Mouse (Mus musculus): ENCODE results near the gene Fgfr2. TPM values are rescaled to one million over a fixed set of nuclear protein-coding genes. Genes with fewer than 3 reads are reported as not detected.

Fgfr2 gene
- polyA plus RNA-seq, 1 experiment, result 14.7 TPM

DNA sequence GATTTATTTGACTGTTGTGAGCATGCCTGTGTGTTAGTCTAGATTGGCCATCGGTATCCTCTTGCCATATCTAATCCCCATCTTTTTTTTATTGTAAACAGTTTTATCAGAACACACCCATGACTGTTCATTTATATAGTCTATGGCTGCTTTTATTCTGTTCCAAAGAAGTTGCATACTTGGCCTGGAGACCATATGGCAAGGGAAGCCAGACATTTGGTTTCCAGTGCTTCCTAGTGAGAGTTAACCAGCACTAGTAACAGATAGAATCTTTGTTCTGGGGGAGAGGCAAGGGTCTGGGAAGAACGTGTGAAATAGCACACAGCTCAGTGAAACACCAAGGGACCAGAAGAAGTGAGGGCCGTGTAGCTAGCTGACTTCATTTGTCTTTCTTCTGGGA is 2153.6 kb downstream of the Fgfr2 start:
- Histone ChIP-seq H3K4me3 (ENCODE audit: low read depth, low read length) (no peak overlapping the region), H3K4me1 (ENCODE audit: control insufficient read depth, insufficient read depth, insufficient read length, low read length) (no peaks in the 10 kb centered on the region; the same call in 1 of the 2 replicates), H3K27me3 (ENCODE audit: control insufficient read depth, insufficient read depth, low read length) (peaks cover 2% of the 10 kb centered on the region; the same call in 1 of the 2 replicates), H3K36me3 (ENCODE audit: control insufficient read depth, insufficient read depth, low read length) (no peaks in the 10 kb centered on the region), H3K27ac (ENCODE audit: insufficient read depth, low read depth, low read length) (no peak overlapping the region)
- WGBS, result 28% methylated on average over 3 of the region's 3 CpGs
- TF ChIP-seq POLR2A (IDR thresholded peaks at IDR 0.05; ENCODE audit: low read depth, low read length) (no peak), CTCF (IDR thresholded peaks at IDR 0.05; ENCODE audit: extremely low read depth, insufficient read length, insufficient replicate concordance, low read depth, low read length) (no peak)

DNA sequence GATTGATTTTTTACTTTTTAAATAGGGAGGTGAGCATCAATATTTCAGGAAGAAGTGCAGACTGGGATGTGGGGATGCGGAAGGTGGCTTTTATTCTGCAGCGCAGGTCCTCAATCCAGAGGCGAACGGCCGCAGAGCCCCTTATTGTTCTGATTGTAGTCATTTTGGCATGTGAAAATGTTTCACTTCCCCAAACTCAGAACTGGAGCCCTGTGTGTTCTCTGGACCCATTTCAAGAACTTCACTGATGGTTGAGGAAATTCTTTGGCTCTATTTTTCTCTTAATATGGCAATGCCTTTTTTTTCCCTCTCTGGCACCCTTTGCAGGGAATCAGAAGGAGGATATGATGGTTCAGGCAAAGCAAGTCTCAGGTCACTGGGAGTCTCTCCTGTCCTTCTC is 2154.1 kb downstream of the Fgfr2 start:
- no peak for TF ChIP-seq CTCF (IDR thresholded peaks at IDR 0.05; ENCODE audit: extremely low read depth, insufficient read length, insufficient replicate concordance, low read depth, low read length)
- TF ChIP-seq POLR2A (IDR thresholded peaks at IDR 0.05; ENCODE audit: low read depth, low read length), result no peak
- WGBS, result 78% methylated on average over 5 of the region's 5 CpGs
- H3K4me3 ChIP-seq (ENCODE audit: low read depth, low read length), result no peak overlapping the region
- no peaks in the 10 kb centered on the region for H3K36me3 ChIP-seq (ENCODE audit: control insufficient read depth, insufficient read depth, low read length)
- H3K27me3 ChIP-seq (ENCODE audit: control insufficient read depth, insufficient read depth, low read length), result peaks cover 2% of the 10 kb centered on the region; the same call in 1 of the 2 replicates
- H3K27ac ChIP-seq (ENCODE audit: insufficient read depth, low read depth, low read length), result peak overlapping the region; percentile 58
- no peaks in the 10 kb centered on the region; the same call in 1 of the 2 replicates for H3K4me1 ChIP-seq (ENCODE audit: control insufficient read depth, insufficient read depth, insufficient read length, low read length)

DNA sequence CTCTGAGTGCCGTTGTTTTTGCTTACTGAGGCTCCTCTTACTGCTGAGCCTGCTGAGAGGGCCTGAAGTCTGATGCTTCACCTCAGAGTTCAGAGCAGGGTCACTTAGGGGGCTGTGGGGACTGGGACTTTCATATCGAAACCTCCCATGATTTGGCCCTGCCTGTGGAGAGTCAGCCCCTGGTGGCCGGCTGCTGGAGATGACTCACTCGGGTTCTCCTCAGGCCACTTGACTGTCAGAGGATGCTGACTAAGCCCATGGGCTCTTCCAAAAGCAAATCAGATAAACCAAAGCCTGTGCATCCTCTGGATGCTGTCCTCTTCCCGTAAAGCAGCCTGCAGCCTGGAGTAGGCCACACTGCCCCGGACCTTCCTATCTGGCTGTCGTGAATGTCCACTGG is 2154.6 kb downstream of the Fgfr2 start:
- 58% methylated on average over 7 of the region's 7 CpGs for WGBS
- Histone ChIP-seq H3K4me1 (ENCODE audit: control insufficient read depth, insufficient read depth, insufficient read length, low read length) (no peaks in the 10 kb centered on the region; the same call in 1 of the 2 replicates), H3K36me3 (ENCODE audit: control insufficient read depth, insufficient read depth, low read length) (no peaks in the 10 kb centered on the region), H3K27ac (ENCODE audit: insufficient read depth, low read depth, low read length) (peak overlapping the region; percentile 58), H3K4me3 (ENCODE audit: low read depth, low read length) (no peak overlapping the region), H3K27me3 (ENCODE audit: control insufficient read depth, insufficient read depth, low read length) (no peaks in the 10 kb centered on the region)
- TF ChIP-seq POLR2A (IDR thresholded peaks at IDR 0.05; ENCODE audit: low read depth, low read length) (peak; percentile 11; the same call in 1 of the 2 replicates), CTCF (IDR thresholded peaks at IDR 0.05; ENCODE audit: extremely low read depth, insufficient read length, insufficient replicate concordance, low read depth, low read length) (no peak)

DNA sequence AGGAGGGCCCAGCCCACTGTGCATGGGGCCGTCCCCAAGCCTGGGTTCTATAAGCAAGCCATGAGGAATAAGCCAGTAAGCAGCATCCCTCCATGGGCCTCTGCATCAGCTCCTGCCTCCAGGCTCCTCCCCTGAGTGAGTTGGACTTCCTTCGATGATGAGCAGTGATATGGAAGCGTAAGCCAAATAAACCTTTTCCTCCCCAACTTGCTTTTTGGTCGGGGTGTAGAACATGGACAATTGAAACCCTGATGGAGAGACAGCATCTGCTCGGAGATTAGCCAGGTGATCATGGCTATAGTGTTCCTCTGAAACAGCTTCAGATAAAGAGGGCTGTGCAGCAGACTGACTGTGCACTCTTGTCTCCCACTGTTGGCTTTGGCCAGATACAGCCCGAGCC is 2155.2 kb downstream of the Fgfr2 start:
- TF ChIP-seq CTCF (IDR thresholded peaks at IDR 0.05; ENCODE audit: extremely low read depth, insufficient read length, insufficient replicate concordance, low read depth, low read length) (no peak), POLR2A (IDR thresholded peaks at IDR 0.05; ENCODE audit: low read depth, low read length) (no peak)
- H3K27ac ChIP-seq (ENCODE audit: insufficient read depth, low read depth, low read length), result peak overlapping the region; percentile 56; the same call in 1 of the 2 replicates
- no peak overlapping the region for H3K4me3 ChIP-seq (ENCODE audit: low read depth, low read length)
- 84% methylated on average over 6 of the region's 6 CpGs for WGBS
- no peaks in the 10 kb centered on the region for H3K36me3 ChIP-seq (ENCODE audit: control insufficient read depth, insufficient read depth, low read length)
- no peaks in the 10 kb centered on the region for H3K27me3 ChIP-seq (ENCODE audit: control insufficient read depth, insufficient read depth, low read length)
- H3K4me1 ChIP-seq (ENCODE audit: control insufficient read depth, insufficient read depth, insufficient read length, low read length), result no peaks in the 10 kb centered on the region; the same call in 1 of the 2 replicates

DNA sequence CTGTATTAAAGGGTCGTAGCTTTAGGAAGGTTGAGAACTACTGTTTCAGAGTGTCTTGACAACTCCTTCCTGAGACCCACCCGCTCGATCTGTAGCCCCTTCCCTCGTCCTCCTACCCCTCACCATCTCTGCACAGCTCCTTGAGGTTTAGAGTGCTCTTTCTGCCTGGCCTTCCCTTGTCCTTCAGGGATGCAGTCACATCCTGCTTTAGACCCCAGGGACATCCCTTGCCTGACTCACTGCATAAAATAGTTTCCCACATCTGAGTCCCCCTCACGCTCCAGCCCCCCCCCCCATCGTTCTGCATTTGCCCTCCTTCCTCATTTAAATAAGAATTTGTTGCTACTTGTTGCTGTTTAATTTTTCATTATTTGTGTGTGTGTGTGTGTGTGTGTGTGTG is 2156.3 kb downstream of the Fgfr2 start:
- Histone ChIP-seq H3K27me3 (ENCODE audit: control insufficient read depth, insufficient read depth, low read length) (no peaks in the 10 kb centered on the region), H3K27ac (ENCODE audit: insufficient read depth, low read depth, low read length) (no peak overlapping the region), H3K4me3 (ENCODE audit: low read depth, low read length) (no peak overlapping the region), H3K4me1 (ENCODE audit: control insufficient read depth, insufficient read depth, insufficient read length, low read length) (no peaks in the 10 kb centered on the region; the same call in 1 of the 2 replicates), H3K36me3 (ENCODE audit: control insufficient read depth, insufficient read depth, low read length) (no peaks in the 10 kb centered on the region)
- 68% methylated on average over 6 of the region's 6 CpGs for WGBS
- TF ChIP-seq CTCF (IDR thresholded peaks at IDR 0.05; ENCODE audit: extremely low read depth, insufficient read length, insufficient replicate concordance, low read depth, low read length) (no peak), POLR2A (IDR thresholded peaks at IDR 0.05; ENCODE audit: low read depth, low read length) (no peak)

DNA sequence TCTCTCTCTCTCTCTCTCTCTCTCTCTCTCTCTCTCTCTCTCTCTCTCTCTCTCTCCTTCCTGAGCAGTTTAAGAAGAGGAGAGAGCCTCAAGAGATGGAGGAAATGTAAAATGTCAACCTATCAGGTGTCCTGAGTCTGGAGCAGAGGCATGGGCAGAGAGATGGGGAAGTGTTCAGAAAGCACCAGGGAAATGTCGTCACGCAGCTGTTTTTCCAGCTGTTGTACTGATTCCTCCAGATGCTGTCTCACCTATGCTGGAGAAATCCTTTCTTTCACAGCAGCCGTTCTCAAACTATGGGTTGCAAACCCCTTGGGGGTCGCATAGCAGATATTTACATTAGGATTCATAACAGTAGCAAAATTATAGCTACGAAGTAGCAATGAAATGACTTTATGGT is 2156.7 kb downstream of the Fgfr2 start:
- no peaks in the 10 kb centered on the region for H3K27me3 ChIP-seq (ENCODE audit: control insufficient read depth, insufficient read depth, low read length)
- no peaks in the 10 kb centered on the region; the same call in 1 of the 2 replicates for H3K4me1 ChIP-seq (ENCODE audit: control insufficient read depth, insufficient read depth, insufficient read length, low read length)
- no peak overlapping the region for H3K27ac ChIP-seq (ENCODE audit: insufficient read depth, low read depth, low read length)
- TF ChIP-seq CTCF (IDR thresholded peaks at IDR 0.05; ENCODE audit: extremely low read depth, insufficient read length, insufficient replicate concordance, low read depth, low read length) (no peak), POLR2A (IDR thresholded peaks at IDR 0.05; ENCODE audit: low read depth, low read length) (no peak)
- 69% methylated on average over 5 of the region's 5 CpGs for WGBS
- H3K4me3 ChIP-seq (ENCODE audit: low read depth, low read length), result no peak overlapping the region
- no peaks in the 10 kb centered on the region for H3K36me3 ChIP-seq (ENCODE audit: control insufficient read depth, insufficient read depth, low read length)

DNA sequence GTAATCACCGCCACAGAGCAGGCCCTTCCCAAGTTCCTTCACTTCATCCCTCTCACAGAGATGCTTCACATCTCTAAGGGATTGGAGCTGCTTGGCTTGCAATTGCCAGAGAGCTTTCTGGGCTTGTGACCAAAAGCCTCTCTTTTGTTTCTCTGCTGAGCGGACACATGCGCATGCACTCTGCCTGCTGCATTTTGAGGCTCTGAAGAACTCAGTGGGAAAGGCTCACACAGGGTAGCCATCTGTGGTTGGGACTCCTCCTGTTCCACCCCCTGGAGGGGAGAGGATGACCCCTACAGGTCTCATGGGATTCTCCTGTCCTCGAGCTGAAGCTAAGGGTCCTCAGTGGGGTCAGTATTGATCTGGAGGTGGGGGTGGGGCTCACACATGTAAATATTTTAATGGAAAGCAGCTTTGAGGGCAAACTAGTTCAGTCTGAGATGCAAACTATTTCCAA is 2157.2 kb downstream of the Fgfr2 start:
- Histone ChIP-seq H3K4me1 (ENCODE audit: control insufficient read depth, insufficient read depth, insufficient read length, low read length) (no peaks in the 10 kb centered on the region; the same call in 1 of the 2 replicates), H3K27me3 (ENCODE audit: control insufficient read depth, insufficient read depth, low read length) (no peaks in the 10 kb centered on the region), H3K36me3 (ENCODE audit: control insufficient read depth, insufficient read depth, low read length) (no peaks in the 10 kb centered on the region), H3K27ac (ENCODE audit: insufficient read depth, low read depth, low read length) (no peak overlapping the region), H3K4me3 (ENCODE audit: low read depth, low read length) (no peak overlapping the region)
- 70% methylated on average over 4 of the region's 4 CpGs for WGBS
- TF ChIP-seq POLR2A (IDR thresholded peaks at IDR 0.05; ENCODE audit: low read depth, low read length), result no peak
- TF ChIP-seq CTCF (IDR thresholded peaks at IDR 0.05; ENCODE audit: extremely low read depth, insufficient read length, insufficient replicate concordance, low read depth, low read length), result no peak

Data from small intestine, adult 2 months (tissue).